Mouse (Mus musculus) left cerebral cortex, postnatal 10 days (tissue): ENCODE measurements around the gene Naga. TPM values are rescaled to one million over a fixed set of nuclear protein-coding genes. Genes with fewer than 3 reads are reported as not detected.

ENCODE experiments used
- DNase-seq, 2 experiments: peaks; one replicate each; pipeline ENCODE4 v3.0.0; 2021 to 2022; ENCODE audit warnings: low spot score in 2 of 2, mixed read lengths in 1 of 2; ENCODE audit errors: extremely low spot score in 1 of 2
- intact Hi-C: fragments of 180-260 bp; cut with DNase I; formaldehyde crosslinking; loops from one replicate; pipeline ENCODE4 v1.15.1; 2025
- total RNA-seq, 2 experiments: library from RNA; stranded (reverse); gene quantifications; 2 replicates each; pipeline ENCODE4 v1.2.3; 2021

Naga gene
- total RNA-seq, 2 experiments from 2014 or later = 34.5 to 41.0 TPM

GRCm38 (mm10) chr15:82358431-82359260, 19.9 kb upstream of the Naga start:
- peak in 1 of 2 experiments; percentile 45 for DNase-seq
- intact Hi-C loops = no loop called here

DNA sequence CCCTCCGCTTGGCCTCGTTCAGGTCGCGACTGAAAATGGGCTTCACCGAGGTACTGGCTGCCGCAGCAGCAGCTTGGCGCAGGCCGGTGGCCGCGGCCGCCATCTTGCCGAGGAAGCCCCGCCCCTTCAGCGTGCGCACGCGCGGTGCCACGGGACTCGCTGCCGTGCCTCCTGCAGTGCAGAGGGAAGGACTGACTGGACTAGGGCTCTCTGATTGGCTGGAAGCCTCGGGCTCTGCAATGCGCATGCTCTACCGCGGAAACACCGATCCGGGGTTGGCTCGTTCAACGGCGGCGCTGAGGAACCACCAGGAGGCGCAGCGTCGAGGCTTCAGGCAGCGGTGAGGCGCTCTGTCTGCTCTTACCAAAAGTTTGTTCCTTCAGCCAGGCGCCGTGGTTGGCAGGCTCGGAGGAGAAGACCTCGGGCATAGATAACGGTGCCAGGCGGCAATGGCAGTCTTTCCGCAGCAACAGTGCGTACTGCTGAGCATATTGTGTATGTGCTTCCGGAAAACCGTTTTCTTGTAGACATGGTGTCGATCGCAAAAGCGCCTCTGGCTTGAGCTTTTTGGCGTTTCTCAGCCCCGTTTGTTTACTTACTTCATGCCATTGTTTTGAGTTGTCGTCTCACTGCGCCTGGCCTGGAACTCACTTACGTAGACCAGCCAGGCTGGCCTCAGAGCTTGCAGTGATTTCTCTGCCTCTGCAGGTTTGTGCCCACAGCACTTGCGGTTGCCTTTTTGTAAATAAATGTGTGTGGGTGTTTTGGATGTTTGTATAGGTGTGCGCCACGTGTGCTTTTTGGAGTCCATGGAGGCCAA, 15.6 kb upstream of the Naga start, which contains the start of gene Ndufa6:
TSS of gene Ndufa6 (minus strand) at position 197 of the 820 bp plus-strand sequence.
- peak; percentile 97 to 98 for DNase-seq
- intact Hi-C loops = loop anchor here (2.0 kb wide), 1 partner anchor 62 kb away; no protein-coding TSS in a partner anchor

DNA sequence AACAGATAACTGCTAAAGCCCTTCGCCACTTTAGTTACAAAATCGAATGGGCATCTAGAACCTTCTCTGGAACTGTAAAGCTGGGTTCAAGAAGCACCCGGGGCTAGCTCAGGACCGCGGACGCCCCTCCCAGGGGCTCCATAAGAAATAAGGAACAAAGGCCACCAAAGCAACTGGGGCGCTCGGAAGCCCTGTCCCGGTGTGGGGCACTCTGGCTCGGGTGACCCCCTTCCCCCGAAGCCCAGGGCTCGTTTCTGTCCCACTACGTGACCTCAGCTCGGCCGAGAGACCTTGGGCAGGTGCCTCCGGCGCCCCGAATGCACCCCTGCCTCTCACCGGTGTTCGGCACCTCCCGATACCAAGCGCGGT, 15.0 kb upstream of the Naga start:
- intact Hi-C loops = loop anchor here (2.0 kb wide), 1 partner anchor 63 kb away; no protein-coding TSS in a partner anchor
- no peak for DNase-seq

GRCm38 (mm10) chr15:82353078-82353744, 14.5 kb upstream of the Naga start:
- intact Hi-C loops = no loop called here
- no peak for DNase-seq

GRCm38 (mm10) chr15:82351480-82351879, 12.8 kb upstream of the Naga start:
- no peak for DNase-seq
- intact Hi-C loops = no loop called here

- DNase-seq = no peak
- intact Hi-C loops = no loop called here
Measured at GRCm38 (mm10) chr15:82350349-82350748, 11.6 kb upstream of the Naga start.

DNA sequence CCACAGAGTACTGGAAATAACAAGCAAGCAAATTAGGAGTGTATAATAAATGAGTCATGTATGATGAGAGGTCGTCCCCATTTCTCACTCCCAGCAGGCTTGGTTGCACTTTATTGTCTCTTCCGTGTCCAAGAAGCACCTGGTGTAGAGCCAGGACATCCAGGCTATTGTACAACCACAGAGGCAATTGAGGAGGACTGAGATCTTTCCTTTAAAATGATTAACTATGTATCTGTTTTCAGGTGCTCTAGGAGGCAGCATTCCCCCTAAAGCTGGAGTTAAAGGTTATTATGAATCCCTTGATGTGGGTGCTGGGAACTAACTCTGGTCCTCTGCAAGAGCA, 10.2 kb upstream of the Naga start:
- intact Hi-C loops = no loop called here

DNA sequence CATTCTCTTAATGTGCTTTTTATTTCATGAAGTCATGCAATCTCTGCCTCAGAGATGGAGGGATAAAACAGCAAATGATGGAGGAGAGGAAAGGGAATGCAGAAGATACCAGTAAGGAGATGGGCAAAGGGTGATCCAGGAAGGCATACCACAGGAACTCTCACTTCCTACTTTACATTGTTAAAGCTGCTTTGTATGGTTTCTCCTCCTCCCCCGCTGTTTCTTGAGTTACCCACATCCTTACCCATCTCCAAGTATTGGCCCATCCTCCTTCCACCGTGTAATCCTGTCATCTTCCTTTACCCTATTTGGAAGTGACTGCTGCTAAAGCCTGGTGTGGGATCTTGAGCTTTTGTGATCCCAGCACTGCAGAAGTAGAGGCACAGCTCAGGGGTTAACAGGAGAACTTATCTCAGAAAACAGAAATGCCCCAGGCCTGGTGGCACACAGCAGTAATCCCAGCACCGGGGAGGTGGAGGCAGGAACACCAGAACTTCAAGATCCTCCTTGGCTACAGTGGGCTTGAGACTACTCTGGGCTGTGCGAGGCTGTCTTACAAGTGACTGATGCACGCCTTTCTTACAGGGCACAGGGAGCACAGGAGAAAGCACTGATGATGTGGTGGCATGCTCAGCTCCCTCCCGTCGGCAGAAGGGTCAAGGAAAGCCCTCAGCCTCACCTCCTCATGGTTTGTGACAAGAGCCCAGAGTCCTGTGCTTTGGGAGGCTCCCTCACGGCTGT, 9.7 kb upstream of the Naga start:
- no peak for DNase-seq
- intact Hi-C loops = no loop called here

More for the DNA sequence above, 10.2 kb upstream of the Naga start:
- DNase-seq = no peak

GRCm38 (mm10) chr15:82347852-82348251, 9.1 kb upstream of the Naga start:
- intact Hi-C loops = no loop called here
- no peak for DNase-seq

DNA sequence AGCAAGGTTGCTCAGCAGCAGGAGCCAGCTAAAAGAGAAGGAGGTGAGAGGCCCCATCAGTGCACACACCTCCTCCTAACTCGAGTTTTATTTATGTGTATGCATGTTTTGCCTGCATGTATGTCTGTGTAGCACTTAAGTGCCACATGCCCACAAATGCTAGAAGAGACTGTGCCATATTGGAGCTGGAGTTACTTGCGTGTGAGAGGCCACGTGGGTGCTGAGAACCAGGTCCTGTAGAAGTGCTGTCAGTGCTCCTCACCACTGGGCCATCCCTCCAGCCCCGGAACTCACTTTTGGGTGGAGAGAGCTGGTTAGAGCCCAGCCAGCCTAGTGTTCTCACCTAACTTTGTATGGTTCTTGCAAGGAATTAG, 8.6 kb upstream of the Naga start:
- intact Hi-C loops = no loop called here

DNA sequence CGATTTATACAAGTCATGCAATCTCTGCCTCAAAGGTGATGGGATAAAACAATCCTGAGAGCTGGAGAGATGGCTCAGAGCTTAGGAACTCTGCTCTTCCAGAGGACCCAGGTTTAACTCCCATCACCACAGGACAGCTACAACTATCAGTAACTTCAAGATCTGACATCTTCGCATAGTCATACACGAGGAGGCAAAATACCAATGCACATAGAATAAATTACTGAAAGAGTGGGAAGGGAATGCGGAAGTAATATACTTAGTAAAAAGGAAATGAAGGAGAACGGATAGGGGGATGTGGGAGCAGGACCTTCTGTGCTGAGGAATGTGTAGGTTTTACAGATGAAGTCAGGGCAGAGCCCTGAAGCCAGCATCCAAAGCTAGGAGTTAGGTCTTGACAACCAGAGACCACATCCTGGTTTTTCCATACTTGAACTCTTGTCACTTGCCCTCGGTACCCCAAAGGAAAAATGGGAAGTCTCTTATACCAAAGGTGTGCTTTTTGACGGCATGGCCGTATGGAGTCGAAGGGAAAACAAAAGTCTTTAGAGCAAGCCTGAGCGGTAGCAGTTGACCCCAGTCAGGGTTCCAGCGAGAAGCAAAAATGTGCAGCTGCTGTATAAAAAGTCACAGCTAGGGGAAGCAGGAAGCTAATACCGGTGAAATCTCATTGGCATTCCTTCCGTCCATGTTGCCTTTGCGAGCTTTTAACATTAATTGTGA, 8.0 kb upstream of the Naga start:
- DNase-seq = no peak
- intact Hi-C loops = no loop called here

More for the DNA sequence above, 8.6 kb upstream of the Naga start:
- DNase-seq = no peak

GRCm38 (mm10) chr15:82345820-82346470, 7.2 kb upstream of the Naga start:
- intact Hi-C loops = no loop called here
- DNase-seq = peak; percentile 99

DNA sequence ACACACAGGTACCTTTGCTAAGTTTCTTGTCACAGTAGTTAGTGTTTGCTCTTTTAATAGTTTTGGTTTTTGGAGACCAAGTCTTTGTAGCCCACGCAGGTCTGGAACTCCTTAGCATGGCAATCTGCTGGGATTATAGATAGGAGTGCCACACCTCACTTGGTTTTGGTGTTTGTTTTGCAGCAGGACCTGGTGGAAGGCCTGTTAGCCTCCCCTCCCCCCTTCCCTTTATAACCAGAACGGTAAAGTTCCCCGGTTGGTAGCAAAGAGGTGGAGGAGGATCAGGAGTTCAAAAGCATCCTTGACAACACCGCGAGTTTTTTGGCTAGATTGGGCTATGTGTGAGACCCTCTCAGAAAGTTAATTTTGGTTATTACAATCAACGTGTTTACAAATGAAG, 6.2 kb upstream of the Naga start:
- DNase-seq = no peak
- intact Hi-C loops = no loop called here

DNA sequence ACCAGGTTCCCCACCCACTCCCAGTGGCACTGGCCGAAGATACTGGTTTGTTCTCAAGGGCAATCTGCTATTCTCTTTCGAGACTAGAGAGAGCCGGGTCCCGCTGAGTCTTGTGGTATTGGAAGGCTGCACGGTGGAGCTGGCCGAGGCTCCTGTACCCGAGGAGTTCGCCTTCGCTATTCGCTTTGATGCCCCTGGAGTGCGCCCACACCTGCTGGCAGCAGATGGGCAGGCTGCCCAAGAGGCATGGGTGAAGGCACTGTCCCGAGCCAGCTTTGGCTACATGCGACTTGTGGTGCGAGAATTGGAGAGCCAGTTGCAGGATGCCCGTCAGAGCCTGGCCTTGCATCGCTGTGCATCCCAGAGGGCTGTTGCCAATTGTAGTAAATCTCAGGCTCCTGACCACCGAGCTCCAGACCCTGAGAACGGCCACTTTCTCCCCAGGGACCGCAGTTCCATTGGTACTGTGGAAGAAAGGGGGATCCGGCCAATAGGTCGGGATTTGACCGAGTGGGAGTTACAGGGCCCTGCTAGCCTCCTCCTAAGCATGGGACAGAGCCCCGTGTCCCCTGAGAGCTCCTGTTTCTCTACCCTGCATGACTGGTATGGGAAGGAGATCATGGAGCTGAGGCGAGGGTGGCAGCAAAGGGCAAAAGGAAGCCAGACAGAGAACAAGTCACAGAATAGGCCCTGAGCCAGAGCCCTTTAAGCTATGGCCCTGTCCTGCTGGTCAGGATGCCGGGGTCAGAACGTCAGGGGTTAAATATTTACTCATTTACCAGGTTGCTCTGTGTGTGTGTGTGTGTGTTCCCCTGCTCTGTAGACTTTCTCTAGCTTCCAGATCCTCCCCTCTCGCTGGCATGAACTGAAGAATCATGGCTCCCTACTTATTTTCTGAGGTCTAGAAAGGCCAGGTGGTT, 4.9 kb upstream of the Naga start:
- DNase-seq = no peak
- intact Hi-C loops = no loop called here

DNA sequence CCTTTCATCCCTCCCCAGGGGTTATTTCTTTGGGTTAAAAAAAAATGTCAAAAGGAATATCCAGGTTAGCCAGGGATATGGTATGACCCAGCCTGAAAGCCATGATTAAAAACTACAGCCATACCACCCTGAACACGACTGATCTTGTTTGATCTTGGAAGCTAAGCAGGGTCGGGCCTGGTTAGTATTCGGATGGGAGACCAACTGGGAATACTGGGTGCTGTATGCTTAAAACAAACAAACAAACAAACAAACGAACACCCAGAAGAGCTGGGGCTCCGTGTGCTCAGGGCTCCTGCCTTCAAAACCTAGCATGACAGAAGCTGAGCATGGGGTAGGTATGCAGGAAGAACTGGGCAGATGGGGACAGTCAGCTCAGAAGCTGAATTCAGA, 3.8 kb upstream of the Naga start:
- no peak for DNase-seq
- intact Hi-C loops = no loop called here

DNA sequence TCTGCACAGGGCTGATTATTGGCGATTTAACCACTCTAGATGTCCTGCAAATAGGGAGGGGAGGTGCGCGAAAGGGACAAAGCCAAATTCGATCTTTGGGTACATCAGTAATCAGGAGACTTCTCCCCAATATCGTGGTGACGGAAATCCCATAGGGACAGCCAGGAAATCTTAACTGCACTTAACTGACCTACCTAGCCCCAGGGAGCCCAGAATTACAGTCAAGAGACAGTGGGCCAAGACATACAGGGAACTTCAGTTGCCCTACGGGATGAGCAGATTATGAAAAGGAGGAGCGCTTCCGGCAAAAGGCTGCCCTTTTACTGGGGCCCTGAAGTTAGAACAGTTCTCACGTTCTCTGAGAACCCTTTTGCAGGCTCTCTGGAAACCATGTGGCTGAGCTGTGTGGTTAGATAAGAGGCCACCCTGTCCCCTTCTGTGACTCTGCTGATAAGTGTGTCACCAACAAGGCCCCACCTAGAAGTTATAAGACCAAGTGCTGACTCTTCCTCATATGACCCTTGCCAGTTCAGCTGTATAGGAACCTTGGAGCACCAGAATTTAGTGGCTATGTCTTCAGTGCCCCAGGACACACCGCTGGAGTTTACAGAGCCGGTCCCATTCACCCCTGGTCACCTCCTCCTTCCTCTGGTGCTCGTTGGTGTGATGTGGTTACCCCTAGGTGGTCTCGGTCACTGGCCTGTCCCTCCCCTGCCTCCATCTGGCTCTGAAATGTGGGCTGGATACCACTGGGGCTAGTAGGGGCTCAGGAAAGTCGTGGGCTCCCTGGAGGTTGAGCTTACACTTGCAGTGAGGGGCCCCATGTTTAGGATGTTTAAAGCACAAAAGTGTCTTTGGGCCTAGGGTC, 3.2 kb upstream of the Naga start:
- intact Hi-C loops = no loop called here
- no peak for DNase-seq
